Mouse (Mus musculus): ENCODE measurements around the gene Wfdc9.

DNA sequence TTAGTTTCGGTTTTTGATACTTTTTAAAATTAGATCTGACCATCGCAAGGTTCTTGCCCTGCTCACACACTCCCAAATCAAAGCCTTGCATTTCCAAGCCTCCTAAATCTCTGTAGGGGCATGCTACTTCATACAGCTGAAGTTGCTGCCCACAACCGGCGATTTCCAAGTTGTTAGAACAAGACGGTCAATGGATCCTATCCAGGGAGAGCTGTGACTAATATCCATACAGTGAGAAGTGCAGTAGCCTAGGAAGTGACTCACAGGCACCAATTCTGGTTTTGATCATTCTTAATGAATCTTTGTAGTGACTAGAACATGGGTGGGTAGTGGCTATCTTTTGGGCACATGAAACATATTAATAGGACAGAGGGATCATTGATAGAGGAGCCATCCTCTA, 45.4 kb upstream of the Wfdc9 start:
- TF ChIP-seq CTCF (IDR thresholded peaks at IDR 0.05; ENCODE audit: control insufficient read depth, insufficient read depth, low read length): no peak
- no peak for TF ChIP-seq POLR2A (IDR thresholded peaks at IDR 0.05; ENCODE audit: borderline replicate concordance, control insufficient read depth, low read depth, low read length)
